Mouse (Mus musculus) large intestine, adult 2 months (tissue): ENCODE measurements around the gene Dis3l2. TPM values are rescaled to one million over a fixed set of nuclear protein-coding genes. Genes with fewer than 3 reads are reported as not detected.

ENCODE experiments used
- DNase-seq: peaks from one replicate; pipeline ENCODE4 v3.0.0-alpha.2; 2012; ENCODE audit warnings: low read depth, low spot score
- WGBS: fragments of 180-500 bp; shearing (Covaris S2); methylation state at CpG from one replicate; pipeline ENCODE4 v1.1.7; 2018; 5-methylcytosine and 5-hydroxymethylcytosine counted together
- polyA plus RNA-seq: library from polyadenylated mRNA; depleted of rRNA; stranded (reverse); fragments of >200 nt; gene quantifications from 2 replicates; pipeline ENCODE4 v1.2.3, GENCODE M21; 2012

The Dis3l2 gene
- polyA plus RNA-seq, 1 experiment, result 9.0 TPM

- 88% methylated on average over 1 of the region's 1 CpGs for WGBS
Observed at GRCm38 (mm10) chr1:86887060-86887459, 183.5 kb downstream of the Dis3l2 start.

GRCm38 (mm10) chr1:86912481-86912880 lies 208.9 kb downstream of the Dis3l2 start:
- WGBS, result 87% methylated on average over 2 of the region's 2 CpGs
- DNase-seq, result no peak

More at GRCm38 (mm10) chr1:86887060-86887459, 183.5 kb downstream of the Dis3l2 start:
- no peak for DNase-seq

DNA sequence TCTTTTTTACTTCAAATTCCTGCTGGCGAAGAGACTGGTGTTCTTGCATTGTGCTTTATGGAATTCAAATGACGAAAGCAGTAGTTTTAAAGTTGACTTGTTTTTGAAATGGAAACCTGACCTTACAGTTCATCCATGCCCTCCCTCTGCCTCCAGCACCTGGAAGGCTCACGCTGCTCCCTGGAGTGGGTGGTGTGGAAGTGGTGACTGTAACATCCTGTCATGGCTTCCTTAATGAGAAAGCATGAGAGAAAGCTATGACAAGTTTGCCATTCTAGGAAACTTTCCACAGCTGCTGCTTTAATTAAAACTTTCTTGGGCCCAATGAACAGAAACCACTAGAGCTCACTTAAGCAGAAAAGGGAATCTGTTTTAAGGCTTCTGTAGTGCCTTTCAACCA lies 210.3 kb downstream of the Dis3l2 start:
- DNase-seq, result no peak
- 94% methylated on average over 3 of the region's 3 CpGs for WGBS

DNA sequence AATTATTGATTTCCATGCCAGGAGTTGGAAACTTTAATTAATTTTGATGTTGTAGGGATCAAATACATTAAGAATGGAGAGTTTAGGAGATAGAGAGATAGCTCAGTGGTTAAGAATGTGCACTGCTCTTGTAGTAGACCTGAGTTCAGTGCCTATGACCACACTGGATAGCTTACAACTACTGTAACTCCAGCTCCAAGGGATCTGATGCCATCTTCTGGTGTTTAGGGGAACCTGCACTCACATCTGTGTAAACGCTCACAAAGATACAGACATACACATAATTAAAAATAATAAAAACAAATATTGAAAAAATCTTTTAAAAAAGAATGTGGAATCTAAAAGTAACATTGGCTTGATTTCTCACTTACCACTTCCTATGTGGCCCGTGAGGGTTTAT lies 211.1 kb downstream of the Dis3l2 start:
- WGBS, result 98% methylated on average over 2 of the region's 2 CpGs

DNA sequence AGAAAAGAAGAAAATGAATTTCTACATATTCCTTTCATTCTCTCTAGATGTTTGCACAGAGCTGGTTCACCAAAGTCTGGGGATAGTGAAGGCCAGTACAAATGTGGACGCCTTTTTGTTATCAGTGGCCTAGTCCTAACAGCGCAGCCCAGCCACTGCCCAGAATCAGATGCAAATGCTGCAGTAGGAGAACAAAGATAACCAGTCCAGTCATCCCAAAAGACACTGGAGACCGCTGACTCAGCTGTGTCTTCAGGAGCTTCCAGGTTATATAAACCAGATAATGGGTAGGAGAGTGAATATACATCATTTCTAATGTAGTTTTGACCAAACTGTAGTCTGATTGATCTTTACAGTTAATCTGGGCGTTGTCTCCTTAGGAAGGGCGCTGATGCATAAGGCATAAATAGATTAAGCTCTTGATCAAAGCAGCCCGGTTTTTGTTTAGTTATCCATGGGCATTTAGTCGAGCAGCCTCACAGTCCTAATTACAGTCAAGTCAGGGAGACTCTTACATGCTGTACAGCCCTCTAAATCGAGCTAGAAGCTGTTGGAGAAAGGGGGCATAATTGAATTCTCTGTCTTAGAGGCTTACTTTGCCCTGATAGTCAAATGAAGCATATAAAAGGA lies 212.9 kb downstream of the Dis3l2 start:
- WGBS, result 82% methylated on average over 8 of the region's 8 CpGs
- DNase-seq, result no peak

More for the DNA sequence above, 211.1 kb downstream of the Dis3l2 start:
- no peak for DNase-seq

DNA sequence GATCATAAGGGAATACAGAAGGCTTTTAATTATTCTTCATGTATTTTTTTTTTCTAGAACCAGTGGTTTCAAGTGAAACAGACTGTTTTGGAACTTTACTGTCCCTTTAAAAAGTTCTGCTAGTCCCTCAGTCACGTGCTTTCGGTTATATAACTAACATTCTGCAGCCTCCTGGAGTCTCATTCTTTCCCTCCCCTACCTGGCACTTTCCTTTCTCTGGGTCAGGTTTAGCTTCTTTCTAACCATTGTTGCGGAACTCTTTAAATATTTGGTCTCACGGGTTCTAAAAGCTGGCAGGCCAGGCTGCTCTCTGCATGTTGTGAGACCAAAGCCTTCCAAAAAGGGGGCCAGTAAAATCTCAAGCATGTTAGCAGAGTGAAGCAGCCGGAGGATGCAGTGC lies 222.2 kb downstream of the Dis3l2 start:
- WGBS, result 70% methylated on average over 5 of the region's 5 CpGs
- no peak for DNase-seq

DNA sequence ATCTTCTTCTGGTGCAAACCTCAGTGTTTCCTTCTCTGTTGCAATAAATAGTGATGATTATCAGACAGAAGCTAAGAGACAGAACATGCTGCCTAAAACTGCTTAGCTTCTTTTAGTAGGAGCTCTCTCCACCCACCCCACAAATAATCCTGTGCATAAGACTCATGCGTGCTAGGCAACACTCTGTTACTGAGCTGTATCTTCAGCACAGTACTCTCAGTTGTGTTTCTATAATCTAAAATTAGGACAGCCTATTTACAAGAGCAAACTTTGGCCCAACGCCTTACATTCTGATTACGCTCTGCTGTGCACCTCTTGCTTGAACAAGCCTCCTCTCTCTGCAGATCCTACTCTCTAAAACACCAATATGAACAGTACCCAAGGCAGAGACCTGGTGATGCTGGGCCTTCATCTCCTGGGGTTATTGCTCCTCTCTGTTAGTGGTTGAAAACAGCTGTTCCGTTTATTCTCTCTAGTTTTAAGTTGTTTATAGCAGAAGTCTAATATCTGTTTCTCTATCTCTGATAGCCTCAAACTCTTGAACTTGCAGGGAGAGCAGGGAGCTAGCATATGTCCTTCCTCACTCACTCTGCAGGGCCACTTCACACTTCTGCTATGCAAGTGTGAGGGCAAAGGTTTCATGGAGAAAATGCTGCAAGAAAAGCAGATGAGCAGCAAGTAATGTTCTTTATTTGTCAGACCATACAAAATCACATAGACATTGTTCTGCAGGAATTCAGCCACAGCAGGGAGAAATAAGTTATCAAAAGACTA lies 228.2 kb downstream of the Dis3l2 start:
- no peak for DNase-seq
- 83% methylated on average over 4 of the region's 4 CpGs for WGBS

DNA sequence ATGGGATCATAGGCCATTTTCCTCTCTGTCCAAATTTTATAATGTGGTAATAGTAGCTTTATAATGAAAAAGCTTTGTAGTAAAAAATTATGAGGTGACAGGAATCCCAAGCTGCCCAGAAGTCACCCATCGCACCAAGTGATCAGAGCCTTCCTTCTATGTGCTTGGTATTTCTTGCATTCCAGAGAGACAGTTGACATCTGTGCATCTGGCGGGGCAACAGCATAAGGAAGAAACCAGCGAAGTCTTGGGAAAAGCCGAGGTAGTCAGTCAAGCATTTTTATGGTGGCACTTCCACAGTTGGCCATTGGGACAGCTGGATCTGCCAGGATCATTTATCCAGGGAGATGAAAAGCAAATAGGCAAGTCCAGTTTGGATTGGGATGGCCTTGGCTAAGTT lies 229.2 kb downstream of the Dis3l2 start:
- no peak for DNase-seq
- 73% methylated on average over 4 of the region's 4 CpGs for WGBS

GRCm38 (mm10) chr1:86933656-86934055 lies 230.0 kb downstream of the Dis3l2 start:
- WGBS, result 92% methylated on average over 1 of the region's 1 CpGs
- DNase-seq, result no peak

GRCm38 (mm10) chr1:86951501-86952205 lies 248.0 kb downstream of the Dis3l2 start:
- 67% methylated on average over 5 of the region's 5 CpGs for WGBS
- DNase-seq, result no peak

DNA sequence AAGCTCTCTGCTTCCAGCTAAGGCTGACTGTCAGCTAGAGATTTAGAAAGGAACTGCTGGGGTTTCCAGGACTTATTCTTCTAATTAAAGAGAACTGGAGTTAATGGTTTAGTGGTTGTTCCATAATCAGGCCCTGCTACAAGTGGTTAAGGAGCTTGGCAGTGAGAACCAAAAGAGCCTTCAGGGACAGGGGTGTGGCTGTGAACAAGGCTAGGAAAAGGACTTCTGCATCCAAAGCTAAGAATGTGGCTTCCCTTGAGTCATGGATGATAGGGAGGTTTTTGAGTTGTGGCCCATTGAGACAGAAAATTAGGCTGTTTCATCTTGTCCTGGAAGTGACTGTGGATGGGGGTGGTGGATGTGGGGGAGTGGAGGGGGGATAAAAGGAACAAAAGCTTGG lies 252.2 kb downstream of the Dis3l2 start:
- no peak for DNase-seq

GRCm38 (mm10) chr1:86968261-86968964 lies 264.8 kb downstream of the Dis3l2 start:
- 54% methylated on average over 6 of the region's 6 CpGs for WGBS
- DNase-seq, result no peak

GRCm38 (mm10) chr1:86969173-86969725 lies 265.6 kb downstream of the Dis3l2 start:
- WGBS, result 91% methylated on average over 11 of the region's 11 CpGs
- DNase-seq, result no peak

- WGBS, result 56% methylated on average over 1 of the region's 1 CpGs
- no peak for DNase-seq
Observed at GRCm38 (mm10) chr1:86972693-86973092, 269.1 kb downstream of the Dis3l2 start.

- 93% methylated on average over 1 of the region's 1 CpGs for WGBS
Observed at GRCm38 (mm10) chr1:86977018-86977417, 273.4 kb downstream of the Dis3l2 start.

DNA sequence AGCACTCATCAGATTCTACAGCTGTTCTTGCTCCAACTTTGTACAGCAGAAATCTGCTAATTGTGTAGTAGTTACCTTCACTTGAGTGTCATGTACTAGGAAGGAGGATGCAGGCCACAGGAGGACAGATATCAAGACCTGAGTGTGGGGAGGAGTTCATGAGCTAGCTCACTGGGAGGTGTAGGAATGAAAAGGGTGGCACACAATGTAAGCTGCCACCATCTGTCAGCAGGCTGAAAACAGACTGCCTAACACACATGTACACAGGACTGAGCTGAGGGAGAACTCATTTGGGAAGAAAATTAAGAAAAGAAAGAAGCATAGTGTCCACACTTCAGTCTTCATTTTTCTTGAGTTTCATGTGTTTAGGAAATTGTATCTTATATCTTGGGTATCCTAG lies 282.8 kb downstream of the Dis3l2 start:
- no peak for DNase-seq

More at GRCm38 (mm10) chr1:86977018-86977417, 273.4 kb downstream of the Dis3l2 start:
- DNase-seq, result no peak

DNA sequence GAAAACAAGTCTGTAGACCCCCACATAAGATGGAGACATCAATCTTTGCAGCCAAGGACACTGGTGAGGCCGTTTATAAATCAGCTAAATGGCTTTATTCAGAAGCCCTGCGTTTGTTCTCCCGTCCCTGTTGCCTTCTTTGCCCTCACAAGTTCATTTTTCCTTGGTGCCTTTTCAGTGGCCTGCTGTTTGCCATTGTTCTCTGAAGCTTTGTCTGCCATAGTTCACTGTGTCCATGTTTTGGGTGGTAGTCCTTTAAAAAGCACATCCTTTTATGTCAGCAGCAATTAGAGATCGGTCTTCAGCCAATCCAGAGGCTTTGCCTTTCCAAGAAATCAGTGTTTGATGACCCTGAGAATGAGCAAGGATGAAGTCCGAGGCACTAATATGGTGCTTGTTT lies 289.2 kb downstream of the Dis3l2 start:
- no peak for DNase-seq
- 81% methylated on average over 5 of the region's 5 CpGs for WGBS

- DNase-seq, result no peak
Observed at GRCm38 (mm10) chr1:86994023-86994422, 290.4 kb downstream of the Dis3l2 start.

DNA sequence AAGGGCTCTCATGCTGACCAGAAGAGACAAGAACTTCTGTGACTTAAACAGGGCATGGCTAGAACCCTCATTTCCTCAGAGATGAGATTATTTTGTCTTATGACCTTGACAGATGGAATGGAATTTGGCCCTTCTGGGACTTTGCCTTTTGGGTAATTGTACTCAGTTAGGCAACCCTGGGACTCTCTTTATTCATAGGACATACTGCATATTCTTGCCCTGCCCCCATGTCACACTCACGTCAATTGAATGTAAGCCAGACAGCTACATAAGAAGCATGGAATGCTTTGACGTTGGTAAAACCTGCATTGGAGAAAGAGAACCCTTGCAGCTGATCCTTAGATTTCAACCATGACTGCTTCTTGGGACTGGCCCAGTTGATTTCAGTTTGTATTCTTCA lies 294.4 kb downstream of the Dis3l2 start:
- 86% methylated on average over 2 of the region's 2 CpGs for WGBS
- no peak for DNase-seq

DNA sequence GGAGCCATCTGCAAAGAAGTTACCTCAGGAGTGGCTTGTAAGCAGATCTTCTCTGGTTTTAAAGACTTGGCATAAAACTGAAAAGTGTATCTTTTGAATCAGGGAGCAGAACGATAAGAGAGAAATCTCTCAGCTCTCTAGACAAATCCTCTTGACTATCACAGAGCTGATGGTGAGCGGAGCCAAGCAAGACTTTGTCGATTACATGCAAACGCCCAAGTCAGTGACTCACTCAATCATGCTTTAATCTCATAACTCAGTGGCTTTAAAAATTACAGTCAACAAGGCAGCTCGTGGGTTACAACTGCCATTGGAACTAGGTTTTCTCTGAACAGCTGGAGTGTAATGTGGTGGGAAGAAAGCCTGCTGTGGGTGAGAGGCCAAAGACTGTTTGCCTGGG lies 297.8 kb downstream of the Dis3l2 start:
- DNase-seq, result no peak
- WGBS, result 75% methylated on average over 5 of the region's 5 CpGs
